Mouse (Mus musculus) adipocyte (in vitro differentiated cells): ENCODE data around the gene Tcam1.

Experiments used
- DNase-seq: peaks from one replicate; pipeline ENCODE4 v3.0.0-alpha.2; 2016; ENCODE audit warnings: low spot score

Gene Tcam1

DNA sequence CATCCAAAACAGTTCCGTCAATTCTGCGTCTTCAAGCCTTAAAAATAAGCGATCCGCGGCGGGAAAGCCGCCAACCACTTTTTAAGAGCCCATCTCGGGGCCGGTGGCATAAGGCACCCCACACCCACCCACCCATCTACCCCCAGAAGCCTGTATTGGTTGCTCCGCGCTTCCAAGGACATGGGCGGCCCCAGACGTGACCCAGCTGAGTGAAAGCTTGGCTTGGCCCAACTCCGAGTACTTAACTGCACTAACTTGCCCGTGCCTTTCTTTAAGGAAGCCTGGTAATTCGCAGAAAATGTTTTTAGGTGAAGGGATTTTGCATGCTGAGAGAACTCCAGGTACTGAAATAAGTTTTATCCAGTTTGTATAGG lies 3.2 kb upstream of the Tcam1 start:
- DNase-seq: no peak

DNA sequence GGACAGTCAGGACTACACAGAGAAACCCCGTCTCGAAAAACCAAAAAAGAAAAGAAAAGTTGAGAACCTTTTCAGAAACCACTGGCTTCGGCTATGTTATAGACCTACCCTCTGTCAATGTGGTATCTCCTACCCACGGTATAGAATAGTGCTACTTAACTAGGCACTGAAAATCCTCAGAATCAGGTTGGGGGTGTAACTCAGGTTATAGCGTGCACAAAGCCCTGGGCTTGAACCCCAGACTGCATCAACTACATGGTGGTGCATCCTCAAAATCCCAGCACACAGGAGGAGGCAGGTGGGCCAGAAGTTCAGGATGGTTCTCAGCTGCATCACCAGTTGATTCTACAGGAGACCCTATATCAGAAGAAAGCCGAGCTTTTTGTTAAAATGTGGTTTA lies 2.7 kb upstream of the Tcam1 start:
- no peak for DNase-seq

DNA sequence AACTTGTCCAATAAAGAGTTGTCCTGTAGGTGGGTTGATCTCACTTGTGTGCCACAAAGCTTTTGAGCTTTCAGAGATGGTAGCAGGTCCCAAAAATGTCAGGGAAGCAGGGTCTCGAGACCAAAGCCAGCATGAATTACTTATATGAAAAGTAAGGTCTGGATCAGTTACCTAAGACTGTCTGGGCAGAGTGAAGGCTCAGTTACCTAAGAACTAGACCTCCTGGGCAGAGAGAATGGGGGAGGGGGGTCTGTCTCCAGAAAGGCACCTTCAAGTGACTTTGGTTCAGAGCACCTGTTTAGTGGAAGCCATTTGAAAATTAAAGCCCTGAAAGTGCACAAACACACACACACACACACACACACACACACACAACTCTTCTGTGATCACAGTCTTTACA lies 2.1 kb upstream of the Tcam1 start:
- DNase-seq: no peak

DNA sequence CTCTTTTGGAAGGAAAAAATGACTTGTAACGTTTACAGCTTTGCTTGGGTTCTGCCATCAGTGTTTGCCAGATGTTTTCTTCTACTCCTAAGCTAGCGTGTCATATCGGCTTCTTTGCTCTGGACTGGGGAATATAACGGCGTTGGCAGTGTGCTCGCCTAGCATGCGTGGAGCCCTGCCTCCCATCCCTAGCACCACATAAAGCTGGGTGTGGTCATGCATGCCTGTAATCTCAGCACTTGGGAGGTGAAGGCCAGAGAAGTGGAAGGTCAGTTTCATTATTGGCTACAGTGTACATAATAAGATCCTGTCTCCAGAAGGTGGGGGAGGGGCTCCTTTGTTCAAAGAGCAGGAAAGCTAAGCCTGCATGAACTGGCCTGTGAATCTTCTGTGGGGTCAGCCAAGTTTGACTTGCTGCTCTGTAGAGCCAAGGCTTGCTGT lies 1.5 kb upstream of the Tcam1 start:
- peak; percentile 49 for DNase-seq

DNA sequence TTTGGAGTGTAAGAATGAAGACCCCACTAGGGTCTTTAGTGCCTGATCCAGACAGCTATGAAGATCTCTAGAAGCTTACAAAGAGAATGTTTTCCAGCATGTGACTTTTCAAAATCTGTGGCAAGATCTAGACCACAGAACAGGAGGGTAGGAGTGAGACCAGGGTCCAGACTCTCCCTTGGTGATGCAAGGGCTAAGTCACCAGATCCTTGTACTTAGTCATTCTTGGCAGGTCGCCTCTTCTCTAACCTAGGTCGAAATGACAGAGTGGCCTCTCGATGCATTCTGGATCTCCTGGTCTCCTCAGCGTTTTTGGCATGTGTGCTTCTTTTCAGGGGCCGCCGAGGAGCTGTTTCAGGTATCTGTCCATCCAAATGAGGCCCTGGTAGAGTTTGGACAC lies 6.0 kb downstream of the Tcam1 start:
- DNase-seq: no peak

- no peak for DNase-seq
These were observed 6.9 kb downstream of the Tcam1 start for GRCm38 (mm10) chr11:106283371-106283770.

DNA sequence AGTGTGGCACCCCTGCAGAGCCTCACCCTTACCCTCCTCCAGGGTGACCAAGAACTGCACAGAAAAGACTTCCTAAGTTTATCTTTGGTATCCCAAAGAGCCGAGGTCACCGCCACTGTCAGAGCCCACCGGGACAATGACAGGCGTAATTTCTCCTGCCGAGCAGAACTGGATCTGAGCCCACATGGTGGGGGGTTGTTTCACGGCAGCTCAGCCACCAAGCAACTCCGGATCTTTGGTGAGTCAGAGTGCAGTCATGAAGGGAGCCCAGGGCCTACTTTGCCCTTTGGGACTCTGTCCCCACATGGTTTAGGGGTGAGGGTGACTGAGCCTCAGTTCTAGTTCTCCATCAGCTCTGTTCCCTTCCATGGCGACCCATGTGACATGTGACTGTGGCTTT lies 7.7 kb downstream of the Tcam1 start:
- no peak for DNase-seq

- no peak for DNase-seq
These were observed 9.7 kb downstream of the Tcam1 start for GRCm38 (mm10) chr11:106286206-106286605.

GRCm38 (mm10) chr11:106286987-106287386 lies 10.5 kb downstream of the Tcam1 start:
- DNase-seq: no peak

GRCm38 (mm10) chr11:106289369-106289768 lies 12.9 kb downstream of the Tcam1 start:
- peak; percentile 48 for DNase-seq

- no peak for DNase-seq
These were observed 13.9 kb downstream of the Tcam1 start for GRCm38 (mm10) chr11:106290376-106290775.

DNA sequence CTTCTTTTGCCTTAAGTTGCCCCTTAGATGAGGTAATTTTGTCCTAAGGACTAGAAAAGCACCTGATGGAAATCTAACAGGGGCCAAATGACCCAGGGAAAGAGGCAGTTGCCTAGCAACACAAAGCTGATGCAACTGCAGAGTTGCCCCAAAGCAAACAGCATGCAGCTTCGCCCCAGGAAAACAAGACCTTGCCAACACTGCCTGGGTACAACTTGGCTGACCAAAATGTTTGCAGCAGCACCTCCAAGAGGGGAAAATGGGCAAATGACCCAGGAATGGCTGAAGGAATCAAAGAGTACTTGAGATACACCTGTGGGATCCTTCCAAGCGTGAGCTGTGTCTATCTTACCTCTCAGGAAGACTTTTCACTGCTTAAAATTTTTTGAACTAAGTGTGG lies 15.4 kb downstream of the Tcam1 start:
- no peak for DNase-seq

- DNase-seq: no peak
These were observed 25.3 kb downstream of the Tcam1 start, which contains the start of gene Gh for GRCm38 (mm10) chr11:106301765-106302164. TSS of gene Gh (minus strand) at chr11:106301865.

DNA sequence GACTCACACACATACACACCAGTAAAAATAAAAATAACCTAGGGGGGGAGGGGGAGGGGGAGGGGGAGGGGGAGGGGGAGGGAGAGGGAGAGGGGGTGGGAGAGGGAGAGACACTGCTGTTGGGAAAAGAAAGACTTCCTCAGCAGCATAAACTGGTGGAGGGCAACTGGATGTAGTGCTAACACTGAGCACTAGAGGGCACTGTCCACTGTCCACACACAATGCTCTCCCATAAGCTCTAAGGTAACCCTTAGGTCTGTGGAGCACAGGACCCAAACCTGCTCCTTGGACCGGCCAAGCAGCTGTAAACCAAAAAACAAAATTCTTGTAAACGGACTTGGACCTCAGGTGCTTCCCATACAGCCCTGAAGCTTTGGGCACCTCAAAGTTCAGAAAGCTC lies 26.2 kb downstream of the Tcam1 start:
- peak; percentile 76 for DNase-seq

- DNase-seq: no peak
These were observed 29.0 kb downstream of the Tcam1 start for GRCm38 (mm10) chr11:106305348-106306064.

- DNase-seq: no peak
These were observed 29.6 kb downstream of the Tcam1 start for GRCm38 (mm10) chr11:106306065-106306385.

- no peak for DNase-seq
These were observed 30.3 kb downstream of the Tcam1 start for GRCm38 (mm10) chr11:106306758-106307157.

- DNase-seq: no peak
These were observed 31.0 kb downstream of the Tcam1 start for GRCm38 (mm10) chr11:106307432-106307831.

DNA sequence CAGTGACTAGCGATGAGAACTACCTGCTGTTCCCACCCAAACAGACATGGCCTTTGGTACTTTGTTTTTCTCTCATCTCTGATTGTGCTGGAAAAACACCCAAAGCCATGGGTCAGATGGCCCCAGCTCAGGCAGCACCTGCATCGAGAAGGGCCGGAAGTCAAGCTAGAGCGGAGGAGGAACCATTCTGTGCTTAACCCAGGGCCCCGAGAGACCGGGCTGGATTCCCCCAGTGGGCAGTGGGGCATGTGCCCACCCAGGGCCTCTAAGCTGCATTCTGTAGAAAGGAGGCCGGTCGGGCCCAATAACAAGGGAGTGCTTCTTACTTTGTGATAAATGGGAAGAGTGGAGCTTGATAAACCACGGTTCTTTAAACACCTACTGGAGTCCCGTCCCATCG lies 31.7 kb downstream of the Tcam1 start:
- DNase-seq: no peak

- no peak for DNase-seq
These were observed 33.7 kb downstream of the Tcam1 start for GRCm38 (mm10) chr11:106310123-106310522.

- DNase-seq: no peak
These were observed 37.1 kb downstream of the Tcam1 start for GRCm38 (mm10) chr11:106313533-106313932.

GRCm38 (mm10) chr11:106314333-106314812 lies 37.9 kb downstream of the Tcam1 start, which contains the start of gene Cd79b:
TSS of gene Cd79b (minus strand) at chr11:106314762.
- no peak for DNase-seq

- peak; percentile 36 for DNase-seq
These were observed 39.9 kb downstream of the Tcam1 start for GRCm38 (mm10) chr11:106316416-106316815.

- DNase-seq: peak; percentile 37
These were observed 41.3 kb downstream of the Tcam1 start for GRCm38 (mm10) chr11:106317801-106318200.
